Mouse (Mus musculus): ENCODE results near the gene Armcx6. TPM values are rescaled to one million over a fixed set of nuclear protein-coding genes. Genes with fewer than 3 reads are reported as not detected.

Armcx6 gene
- total RNA-seq, 4 experiments from 2014 or later: 0.50 to 1.1 (median 0.56) TPM

Small RNAs within 50 kb of the gene (microRNA-seq; reads per million reads assigned to microRNA genes)
- gene Mir7093: 1.1 reads per million

Other genes starting within 250 kb of the Armcx6 start
- gene Timm8a1, start 209.6 kb downstream of the Armcx6 start, total RNA-seq (2022): 10 to 100 TPM; 17.8 to 27.5 (median 22.6) TPM
- gene Btk, start 167.8 kb downstream of the Armcx6 start, total RNA-seq (2022): 1 to 10 TPM in 1 of 4 experiments, under 1 TPM in 3; 0.44 to 1.3 (median 0.75) TPM
- 100 to 1,000 TPM in 2 of 4 experiments, 10 to 100 TPM in 2; 71.8 to 139 (median 101) TPM for gene Rpl36a, start 165.8 kb downstream of the Armcx6 start, total RNA-seq (2022)
- gene Gla, start 150.3 kb downstream of the Armcx6 start, total RNA-seq (2022): 1 to 10 TPM; 1.7 to 2.7 (median 1.7) TPM
- 10 to 100 TPM; 59.2 to 80.7 (median 62.8) TPM for gene Hnrnph2, start 150.2 kb downstream of the Armcx6 start, total RNA-seq (2022)
- gene Armcx4, start 64.9 kb downstream of the Armcx6 start, total RNA-seq (2022): 1 to 10 TPM; 2.1 to 7.4 (median 5.0) TPM
- gene Armcx1, start 33.5 kb downstream of the Armcx6 start, total RNA-seq (2022): 1 to 10 TPM; 2.5 to 4.3 (median 3.4) TPM
- gene Armcx3, start 5.2 kb upstream of the Armcx6 start, total RNA-seq (2022): 10 to 100 TPM; 11.3 to 14.2 (median 12.5) TPM
- gene Armcx2, start 57.8 kb upstream of the Armcx6 start, total RNA-seq (2022): 1 to 10 TPM; 3.4 to 5.6 (median 5.1) TPM
- not detected for gene Nxf2, start 213.3 kb upstream of the Armcx6 start, total RNA-seq (2022)